Mouse (Mus musculus) C2C12 (cell line): Measurements from ENCODE around the gene Lhb.
"Not testable (repeated sequence)": the region's sequence is repeated elsewhere in the genome, so short reads cannot be mapped to it uniquely, and the experiment has no call there.

Source experiments
- CTCF ChIP-seq: IDR thresholded peaks from one replicate; pipeline ENCODE4 v1.5.1; 2011; ENCODE audit not compliant: control insufficient read depth, insufficient read depth, insufficient read length
- MYOD1 ChIP-seq: IDR thresholded peaks from one replicate; pipeline ENCODE4 v1.6.1; 2011; ENCODE audit warnings: low read depth; ENCODE audit not compliant: control insufficient read depth, insufficient read length

DNA sequence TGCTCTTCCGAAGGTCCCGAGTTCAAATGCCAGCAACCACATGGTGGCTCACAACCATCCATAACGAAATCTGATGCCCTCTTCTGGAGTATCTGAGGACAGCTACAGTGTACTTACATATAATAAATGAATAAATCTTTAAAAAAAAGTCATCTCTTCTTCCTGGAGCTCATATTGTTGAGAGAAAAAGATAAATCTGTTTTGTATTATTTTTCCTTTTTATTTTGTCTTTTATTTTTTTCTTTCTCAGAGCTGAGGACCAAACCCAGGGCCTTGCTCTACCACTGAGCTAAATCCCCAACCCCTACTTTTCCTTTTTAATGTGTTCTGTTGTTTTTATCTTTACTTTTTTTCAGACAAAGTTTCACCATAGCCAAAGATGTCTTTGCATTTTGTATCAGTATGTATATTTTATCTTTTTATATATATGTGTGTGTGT lies 24.3 kb upstream of the Lhb start:
- not testable (repeated sequence) for TF ChIP-seq CTCF, MYOD1
